Mouse (Mus musculus): Measurements from ENCODE around the gene Prkab1. TPM values are rescaled to one million over a fixed set of nuclear protein-coding genes. Genes with fewer than 3 reads are reported as not detected.
A peak's percentile ranks its signal among the peaks of the same experiment; 100 is the strongest.

Prkab1 gene
- 10 to 100 TPM; 18.5 to 24.9 TPM for total RNA-seq (2021)
- long read RNA-seq, experiment 1, transcript Prkab1-202 (8 exons, 2,026 nt): major isoform, 9 of 22 reads
- long read RNA-seq, experiment 1, partial matches to known transcripts: 0 of 22 reads
- long read RNA-seq, experiment 1, other reads (novel, unspliced or antisense): 2 of 22 reads
- long read RNA-seq, experiment 2, transcript Prkab1-202 (8 exons, 2,026 nt): major isoform, 11 of 18 reads
- long read RNA-seq, experiment 2, partial matches to known transcripts: 0 of 18 reads
- long read RNA-seq, experiment 2, other reads (novel, unspliced or antisense): 0 of 18 reads

- DNase-seq (ENCODE audit: low spot score in 2 of 2): peak; percentile 87 to 93
Measured at GRCm38 (mm10) chr5:116024327-116024739, at the start of gene Prkab1. TSS of gene Prkab1 (minus strand) at chr5:116024508.

GRCm38 (mm10) chr5:116069618-116070017, 45.3 kb upstream of the Prkab1 start:
- DNase-seq (ENCODE audit: low spot score in 2 of 2): no peak

GRCm38 (mm10) chr5:116052826-116053225, 28.5 kb upstream of the Prkab1 start:
- no peak for DNase-seq (ENCODE audit: low spot score in 2 of 2)

- DNase-seq (ENCODE audit: low spot score in 2 of 2): no peak
Measured at GRCm38 (mm10) chr5:116052171-116052570, 27.9 kb upstream of the Prkab1 start.

GRCm38 (mm10) chr5:116049821-116050220, 25.5 kb upstream of the Prkab1 start:
- no peak for DNase-seq (ENCODE audit: low spot score in 2 of 2)

- no peak for DNase-seq (ENCODE audit: low spot score in 2 of 2)
Measured at GRCm38 (mm10) chr5:116048321-116048720, 24.0 kb upstream of the Prkab1 start.

GRCm38 (mm10) chr5:116046246-116046645, 21.9 kb upstream of the Prkab1 start:
- DNase-seq (ENCODE audit: low spot score in 2 of 2): no peak

GRCm38 (mm10) chr5:116045581-116045980, 21.3 kb upstream of the Prkab1 start:
- DNase-seq (ENCODE audit: low spot score in 2 of 2): no peak

GRCm38 (mm10) chr5:116042241-116042640, 17.9 kb upstream of the Prkab1 start:
- no peak for DNase-seq (ENCODE audit: low spot score in 2 of 2)

- DNase-seq (ENCODE audit: low spot score in 2 of 2): no peak
Measured at GRCm38 (mm10) chr5:116039706-116040105, 15.4 kb upstream of the Prkab1 start.

- DNase-seq (ENCODE audit: low spot score in 2 of 2): no peak
Measured at GRCm38 (mm10) chr5:116037731-116038130, 13.4 kb upstream of the Prkab1 start.

- no peak for DNase-seq (ENCODE audit: low spot score in 2 of 2)
Measured at GRCm38 (mm10) chr5:116036465-116036864, 12.2 kb upstream of the Prkab1 start.

GRCm38 (mm10) chr5:116031190-116031577, 6.9 kb upstream of the Prkab1 start:
- DNase-seq (ENCODE audit: low spot score in 2 of 2): peak; percentile 70 to 79

- no peak for DNase-seq (ENCODE audit: low spot score in 2 of 2)
Measured at GRCm38 (mm10) chr5:116030566-116031189, 6.4 kb upstream of the Prkab1 start.

GRCm38 (mm10) chr5:116029071-116029470, 4.8 kb upstream of the Prkab1 start:
- DNase-seq (ENCODE audit: low spot score in 2 of 2): no peak

- no peak for DNase-seq (ENCODE audit: low spot score in 2 of 2)
Measured at GRCm38 (mm10) chr5:116026561-116026960, 2.3 kb upstream of the Prkab1 start.

GRCm38 (mm10) chr5:116026107-116026506, 1.8 kb upstream of the Prkab1 start:
- no peak for DNase-seq (ENCODE audit: low spot score in 2 of 2)

- no peak for DNase-seq (ENCODE audit: low spot score in 2 of 2)
Measured at GRCm38 (mm10) chr5:116023821-116024284, 455 bp downstream of the Prkab1 start.

GRCm38 (mm10) chr5:116023251-116023661, 1.1 kb downstream of the Prkab1 start:
- DNase-seq (ENCODE audit: low spot score in 2 of 2): no peak

- DNase-seq (ENCODE audit: low spot score in 2 of 2): no peak
Measured at GRCm38 (mm10) chr5:116022658-116023200, 1.6 kb downstream of the Prkab1 start.

GRCm38 (mm10) chr5:116022131-116022530, 2.2 kb downstream of the Prkab1 start:
- DNase-seq (ENCODE audit: low spot score in 2 of 2): no peak

GRCm38 (mm10) chr5:116021552-116021951, 2.8 kb downstream of the Prkab1 start:
- no peak for DNase-seq (ENCODE audit: low spot score in 2 of 2)

Measured in left cerebral cortex, adult 18-20 months (tissue).